Mouse (Mus musculus): ENCODE data around the gene Il1f5.

The Il1f5 gene

GRCm38 (mm10) chr2:24276654-24277053 is at the start of gene Il1f5:
TSS of gene Il1f5 (plus strand) at chr2:24276954.
- no peak for DNase-seq (ENCODE audit: low spot score)

- DNase-seq (ENCODE audit: low spot score): no peak
These were observed 49.6 kb upstream of the Il1f5 start for GRCm38 (mm10) chr2:24227191-24227590.

DNA sequence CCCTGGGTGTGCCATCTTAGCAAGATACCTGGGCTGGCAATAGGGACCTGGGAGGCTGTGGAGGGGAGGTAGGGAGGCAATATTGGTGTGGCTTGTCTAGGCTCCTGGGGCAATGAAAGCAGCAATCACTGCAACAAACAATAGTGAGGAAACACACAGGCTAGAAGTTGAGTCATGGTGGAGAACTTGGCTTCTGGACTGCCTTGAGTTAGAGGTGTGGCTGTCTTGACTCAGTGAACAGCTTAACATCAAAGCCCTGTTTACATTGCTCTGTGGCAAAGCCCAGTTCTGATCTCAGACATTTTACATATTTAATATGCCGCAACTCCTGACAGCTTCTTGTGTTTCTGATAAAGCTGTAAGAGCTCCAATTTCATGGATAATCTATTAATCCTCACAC is 9.3 kb upstream of the Il1f5 start:
- no peak for DNase-seq (ENCODE audit: low spot score)

DNA sequence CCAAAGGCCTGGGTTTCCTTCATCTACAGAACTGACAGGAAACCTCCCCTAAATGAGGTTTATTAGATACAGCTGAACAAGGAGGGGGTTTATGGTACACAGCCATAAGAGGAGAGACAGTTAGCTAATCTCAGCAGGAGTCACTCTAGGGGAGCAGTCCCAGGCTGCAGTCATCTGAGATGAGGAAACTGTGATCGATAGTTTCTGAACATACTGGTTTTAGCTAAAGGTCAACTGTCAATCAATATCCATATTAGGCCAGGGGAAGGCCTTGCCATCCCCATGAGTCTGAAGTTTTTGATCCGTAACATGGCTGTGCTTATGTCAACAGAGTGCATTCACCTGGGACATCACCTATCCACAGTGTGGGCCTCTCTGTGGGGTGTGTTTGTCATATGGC is 3.1 kb upstream of the Il1f5 start:
- DNase-seq (ENCODE audit: low spot score): no peak

- no peak for DNase-seq (ENCODE audit: low spot score)
These were observed 1.6 kb upstream of the Il1f5 start for GRCm38 (mm10) chr2:24275146-24275545.

GRCm38 (mm10) chr2:24290896-24291295 is 14.1 kb downstream of the Il1f5 start, which contains the start of gene Il1f10:
TSS of gene Il1f10 (plus strand) at chr2:24291196.
- no peak for DNase-seq (ENCODE audit: low spot score)

- no peak for DNase-seq (ENCODE audit: low spot score)
These were observed 17.9 kb downstream of the Il1f5 start for GRCm38 (mm10) chr2:24294616-24295015.

DNA sequence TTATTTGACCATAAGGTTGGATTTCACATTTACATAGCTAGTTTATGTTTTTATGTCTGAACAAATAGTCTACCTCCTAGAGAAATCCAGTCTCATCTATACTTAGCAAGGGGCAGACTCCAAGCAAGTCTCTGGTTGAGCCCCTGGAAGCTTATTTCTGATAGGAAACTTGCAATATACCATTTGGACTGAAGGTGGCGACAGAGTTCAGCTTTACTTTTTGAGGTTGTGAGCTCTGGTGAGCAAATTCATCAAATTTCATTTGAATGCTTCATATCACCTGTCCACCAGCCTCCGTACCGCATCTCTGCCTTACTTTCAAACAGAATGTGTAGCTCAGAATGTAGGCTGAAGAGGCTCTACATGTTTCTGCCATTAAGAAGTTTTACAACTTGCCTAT is 20.1 kb downstream of the Il1f5 start:
- peak; percentile 22 for DNase-seq (ENCODE audit: low spot score)

GRCm38 (mm10) chr2:24311302-24312001 is 34.7 kb downstream of the Il1f5 start:
- no peak for DNase-seq (ENCODE audit: low spot score)

DNA sequence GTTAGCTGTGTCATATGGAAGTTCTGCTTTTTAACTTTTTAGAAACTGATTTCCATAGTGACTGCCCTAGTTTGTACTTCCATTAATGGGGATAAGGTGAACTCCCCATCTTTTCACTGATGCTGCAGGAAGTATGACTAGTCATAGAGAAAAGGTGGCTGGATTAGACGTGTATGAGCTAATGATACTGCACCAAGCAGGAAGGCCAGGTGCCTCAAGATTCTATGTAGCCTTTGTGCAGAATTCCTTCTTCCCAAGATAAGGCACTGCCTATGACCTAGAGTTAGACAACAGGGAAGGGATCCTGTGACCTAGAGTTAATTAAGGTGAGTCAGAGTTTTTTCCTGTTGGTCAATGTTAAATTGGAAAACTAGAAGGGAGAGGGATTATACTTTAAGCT is 40.2 kb downstream of the Il1f5 start:
- no peak for DNase-seq (ENCODE audit: low spot score)

DNA sequence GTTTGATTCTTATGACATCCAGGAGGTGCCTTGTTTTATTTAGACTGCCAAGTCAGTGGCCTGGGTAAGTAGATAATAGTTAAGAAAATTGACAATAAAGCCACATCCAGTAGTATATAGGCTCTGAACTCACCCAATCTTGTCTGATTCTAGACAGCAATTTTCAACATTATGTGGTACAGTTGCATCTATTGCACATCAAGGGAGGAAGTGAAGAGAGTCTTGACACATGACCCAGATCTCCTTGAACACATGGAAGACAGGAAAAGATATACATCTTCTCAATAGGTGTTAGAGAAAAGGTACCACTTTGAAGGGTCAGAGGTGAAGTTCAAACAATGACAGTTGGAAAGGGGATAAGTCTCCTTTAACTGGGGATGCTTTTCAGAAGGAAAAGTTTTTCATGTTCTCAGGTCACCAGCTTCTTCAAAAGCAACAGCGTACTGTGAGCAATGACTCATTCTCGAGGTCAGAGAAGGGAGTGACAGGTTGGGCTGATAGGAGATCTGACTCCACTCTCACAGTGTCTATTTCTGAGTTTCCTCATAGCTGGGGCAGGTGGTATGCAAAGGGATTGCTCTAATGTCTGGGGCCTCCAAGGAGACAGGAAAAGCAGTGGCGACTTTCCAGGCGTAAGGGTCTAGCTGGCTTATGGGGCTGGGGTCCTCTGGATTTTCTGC is 41.3 kb downstream of the Il1f5 start:
- DNase-seq (ENCODE audit: low spot score): no peak
